Mouse (Mus musculus) stomach, postnatal 0 days (tissue): ENCODE results near the gene Anapc5. TPM values are rescaled to one million over a fixed set of nuclear protein-coding genes. Genes with fewer than 3 reads are reported as not detected.
A peak's percentile ranks its signal among the peaks of the same experiment; 100 is the strongest.

Source experiments
- ATAC-seq: fragments of 200-750 bp; cut with Nextera tagmentation; 2 replicates; pipeline ENCODE4 v1.8.0; 2017; ENCODE audit not compliant: low FRiP score, low TSS enrichment
- DNase-seq: peaks from one replicate; pipeline ENCODE4 v3.0.0-alpha.2; 2016; ENCODE audit warnings: low spot score
- H3K27ac ChIP-seq: fragments of 300-500 bp; sonication (generic); replicated peaks from 2 replicates; pipeline ENCODE4 v1.5.1; 2014; ENCODE audit warnings: mild to moderate bottlenecking, control low read depth
- H3K27me3 ChIP-seq: fragments of 300-500 bp; sonication (generic); 2 replicates; pipeline ENCODE4 v1.6.1; 2014; ENCODE audit warnings: low read length; ENCODE audit not compliant: control insufficient read depth, insufficient read depth
- H3K36me3 ChIP-seq: fragments of 300-500 bp; sonication (generic); 2 replicates; pipeline ENCODE4 v1.6.1; 2014; ENCODE audit warnings: low read length, mixed read lengths; ENCODE audit not compliant: control insufficient read depth, insufficient read depth
- H3K4me1 ChIP-seq: fragments of 300-500 bp; sonication (generic); replicated peaks from 2 replicates; pipeline ENCODE4 v1.6.1; 2014; ENCODE audit warnings: antibody characterized with exemption; ENCODE audit not compliant: control insufficient read depth, insufficient read depth
- H3K4me2 ChIP-seq: fragments of 300-500 bp; sonication (generic); replicated peaks from 2 replicates; pipeline ENCODE4 v1.6.1; 2014; ENCODE audit warnings: low read depth, mild to moderate bottlenecking, control low read depth, moderate library complexity
- H3K4me3 ChIP-seq: fragments of 300-500 bp; sonication (generic); 2 replicates; pipeline ENCODE4 v1.5.1; 2014; ENCODE audit warnings: low read depth, low read length, control low read depth
- H3K9ac ChIP-seq: fragments of 300-500 bp; sonication (generic); 2 replicates; pipeline ENCODE4 v1.6.1; 2014; ENCODE audit warnings: mild to moderate bottlenecking, low read length, control low read depth, mixed read lengths
- H3K9me3 ChIP-seq: fragments of 300-500 bp; sonication (generic); 2 replicates; pipeline ENCODE4 v1.6.1; 2016; ENCODE audit warnings: low read length; ENCODE audit not compliant: control insufficient read depth
- CTCF ChIP-seq: IDR thresholded peaks from 2 replicates; pipeline ENCODE4 v1.5.1; 2016; ENCODE audit warnings: antibody characterized with exemption, low read depth, mild to moderate bottlenecking, moderate library complexity
- EP300 ChIP-seq: optimal IDR thresholded peaks from 2 replicates; pipeline ENCODE3; 2016; ENCODE audit warnings: antibody characterized with exemption
- WGBS: fragments of 180-500 bp; shearing (Covaris S2); extraction: QIAGEN DNeasy Blood & Tissue Kit; methylation state at CpG from one replicate; pipeline ENCODE4 v1.1.7; 2014; 5-methylcytosine and 5-hydroxymethylcytosine counted together
- polyA plus RNA-seq: library from polyadenylated mRNA; unstranded; fragments of >200 nt; fragmentation: Nextera tagmentation; extraction: Ambion mirVana; gene quantifications from 2 replicates; pipeline ENCODE4 v1.2.1, GENCODE M21; 2015

Gene Anapc5
- polyA plus RNA-seq, 1 experiment from 2014 or later: 169 TPM

- ATAC-seq: peak; percentile 7; the same call in 1 of the 2 replicates
- 59% methylated on average over 7 of the region's 7 CpGs for WGBS
- Histone ChIP-seq H3K27me3 (no peaks in the 10 kb centered on the region), H3K9ac (peak overlapping the region; percentile 41), H3K36me3 (no peaks in the 10 kb centered on the region), H3K4me2 (no peak overlapping the region), H3K27ac (peak overlapping the region; percentile 77), H3K4me1 (0 out of 2 replicates have a peak, but pooled peaks cover 5% of the 10 kb centered on the region), H3K4me3 (no peak overlapping the region), H3K9me3 (no peaks in the 10 kb centered on the region)
- no peak for TF ChIP-seq EP300
- no peak for TF ChIP-seq CTCF
- DNase-seq: no peak
Observed at GRCm38 (mm10) chr5:122770304-122770703, 50.8 kb downstream of the Anapc5 start.

GRCm38 (mm10) chr5:122769101-122769568, 52.0 kb downstream of the Anapc5 start:
- Histone ChIP-seq H3K27me3 (no peaks in the 10 kb centered on the region), H3K4me3 (no peak overlapping the region), H3K4me1 (0 out of 2 replicates have a peak, but pooled peaks cover 5% of the 10 kb centered on the region), H3K9ac (no peak overlapping the region), H3K9me3 (no peaks in the 10 kb centered on the region), H3K4me2 (no peak overlapping the region), H3K27ac (no peak overlapping the region), H3K36me3 (no peaks in the 10 kb centered on the region)
- ATAC-seq: peak; percentile 41; the same call in 1 of the 2 replicates
- no peak for DNase-seq
- 81% methylated on average over 15 of the region's 15 CpGs for WGBS
- TF ChIP-seq CTCF (no peak), EP300 (no peak)

- Histone ChIP-seq H3K4me2 (no peak overlapping the region), H3K9ac (no peak overlapping the region), H3K4me3 (no peak overlapping the region), H3K36me3 (no peaks in the 10 kb centered on the region), H3K4me1 (0 out of 2 replicates have a peak, but pooled peaks cover 5% of the 10 kb centered on the region), H3K27me3 (no peaks in the 10 kb centered on the region), H3K9me3 (no peaks in the 10 kb centered on the region), H3K27ac (no peak overlapping the region)
- 88% methylated on average over 11 of the region's 11 CpGs for WGBS
- ATAC-seq (no peak), DNase-seq (no peak)
- TF ChIP-seq CTCF (no peak), EP300 (no peak)
Observed at GRCm38 (mm10) chr5:122767283-122767682, 53.9 kb downstream of the Anapc5 start.

- WGBS: 60% methylated on average over 10 of the region's 10 CpGs
- Histone ChIP-seq H3K9me3 (no peaks in the 10 kb centered on the region), H3K36me3 (no peaks in the 10 kb centered on the region), H3K27ac (peak overlapping the region; percentile 18; the same call in 1 of the 2 replicates), H3K9ac (peak overlapping the region; percentile 27; the same call in 1 of the 2 replicates), H3K4me3 (no peak overlapping the region), H3K27me3 (no peaks in the 10 kb centered on the region), H3K4me2 (no peak overlapping the region), H3K4me1 (no peaks in the 10 kb centered on the region)
- DNase-seq (peak; percentile 57), ATAC-seq (0 out of 2 replicates have a peak, but pooled peaks have one; percentile 19)
- TF ChIP-seq CTCF: peak; percentile 64
- no peak for TF ChIP-seq EP300
Observed at GRCm38 (mm10) chr5:122764032-122764464, 57.1 kb downstream of the Anapc5 start.

- H3K27ac ChIP-seq: peak overlapping the region; percentile 18; the same call in 1 of the 2 replicates
- TF ChIP-seq CTCF (no peak), EP300 (no peak)
- 62% methylated on average over 29 of the region's 29 CpGs for WGBS
- H3K9ac ChIP-seq: peak overlapping the region; percentile 27; the same call in 1 of the 2 replicates
- no peak overlapping the region for H3K4me3 ChIP-seq
- H3K4me1 ChIP-seq: no peaks in the 10 kb centered on the region
- no peaks in the 10 kb centered on the region for H3K27me3 ChIP-seq
- DNase-seq (peak; percentile 66), ATAC-seq (peak; percentile 27; the same call in 1 of the 2 replicates)
- no peaks in the 10 kb centered on the region for H3K9me3 ChIP-seq
- 0 out of 2 replicates have a peak overlapping the region, but pooled peaks have one; percentile 14 for H3K4me2 ChIP-seq
- no peaks in the 10 kb centered on the region for H3K36me3 ChIP-seq
Observed at GRCm38 (mm10) chr5:122763271-122764031, 57.7 kb downstream of the Anapc5 start.

GRCm38 (mm10) chr5:122756680-122757079, 64.5 kb downstream of the Anapc5 start:
- Histone ChIP-seq H3K27ac (no peak overlapping the region), H3K27me3 (no peaks in the 10 kb centered on the region), H3K4me2 (no peak overlapping the region), H3K9ac (no peak overlapping the region), H3K4me3 (no peak overlapping the region), H3K36me3 (no peaks in the 10 kb centered on the region), H3K9me3 (no peaks in the 10 kb centered on the region), H3K4me1 (no peaks in the 10 kb centered on the region)
- no peak for ATAC-seq
- WGBS: 88% methylated on average over 7 of the region's 7 CpGs
- TF ChIP-seq CTCF: no peak
- no peak for DNase-seq
